In the genomic region with DNA sequence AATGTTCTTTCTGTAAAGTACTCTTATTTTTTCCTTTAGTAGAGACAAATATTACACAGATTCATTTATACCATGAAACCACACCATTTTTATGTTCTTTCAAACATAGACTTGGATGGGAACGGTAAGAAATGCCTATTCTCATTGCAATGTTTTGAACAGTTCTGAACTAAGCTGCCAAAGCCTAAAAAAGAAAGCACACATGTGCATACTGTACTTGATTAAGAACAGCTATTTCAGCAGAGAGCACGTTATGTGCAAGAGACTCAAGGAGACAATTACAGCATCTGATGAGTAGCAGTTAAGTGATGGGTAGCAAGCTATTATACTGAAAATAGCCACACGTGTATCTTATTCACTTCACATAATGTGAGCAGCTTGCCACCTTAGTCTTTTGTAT, we compare ENCODE assay signal across 27 mouse cellular contexts.
DNase-seq lines count a peak whose midpoint lies in the region; ATAC-seq and TF ChIP-seq lines count a peak whose summit lies in the region.
"Had no signal": no experiment of that assay in that cellular context is flagged by ENCODE, and none has a peak within 500 bp of the region (broad histone marks: within the 10 kb centered on the region; RNA-seq: fewer than 3 reads in every experiment).

No protein-coding gene starts in this region.

- 59% methylated on average over 3 of the region's 3 CpGs for WGBS in embryonic facial prominence, embryonic 14.5 days
- WGBS in embryonic facial prominence, embryonic 10.5 days, result 83% methylated on average over 3 of the region's 3 CpGs

- intact Hi-C loops in left cerebral cortex, adult 2 months (cut with DNase I), result loop anchor here (10.0 kb wide), 1 partner anchor 481 kb away; no protein-coding TSS in a partner anchor

- no peaks in the 10 kb centered on the region for H3K27me3 ChIP-seq in embryonic facial prominence, embryonic 14.5 days (replicated peaks; ENCODE audit: control insufficient read depth, insufficient read depth, low read length)
- no peaks in the 10 kb centered on the region for H3K27me3 ChIP-seq in embryonic facial prominence, embryonic 10.5 days (replicated peaks; ENCODE audit: low read depth, poor library complexity, severe bottlenecking)
- H3K27me3 ChIP-seq: embryonic facial prominence, embryonic 12.5 days; forebrain, embryonic 12.5 days; forebrain, embryonic 15.5 days; heart, embryonic 13.5 days had no signal

- TF ChIP-seq CTCF in left cerebral cortex, adult 2 months (IDR thresholded peaks at IDR 0.05), result no peak

- H3K4me2 ChIP-seq in embryonic facial prominence, embryonic 14.5 days (ENCODE audit: low read depth, low read length), result no peak overlapping the region
- H3K4me2 ChIP-seq: embryonic facial prominence, embryonic 12.5 days; forebrain, embryonic 12.5 days; forebrain, embryonic 15.5 days; heart, embryonic 13.5 days; hindbrain, embryonic 14.5 days had no signal

- H3K36me3 ChIP-seq in embryonic facial prominence, embryonic 14.5 days (ENCODE audit: control insufficient read depth, insufficient read depth, low read length), result no peaks in the 10 kb centered on the region
- no peaks in the 10 kb centered on the region for H3K36me3 ChIP-seq in embryonic facial prominence, embryonic 10.5 days (replicated peaks)
- H3K36me3 ChIP-seq: embryonic facial prominence, embryonic 12.5 days; forebrain, embryonic 12.5 days; forebrain, embryonic 15.5 days; heart, embryonic 10.5 days; heart, embryonic 13.5 days had no signal

- no peak overlapping the region for H3K9ac ChIP-seq in embryonic facial prominence, embryonic 14.5 days (ENCODE audit: low read depth, low read length)
- H3K9ac ChIP-seq: embryonic facial prominence, embryonic 12.5 days; forebrain, embryonic 12.5 days; forebrain, embryonic 15.5 days; heart, embryonic 13.5 days; hindbrain, embryonic 14.5 days had no signal

- no peak overlapping the region for H3K27ac ChIP-seq in embryonic facial prominence, embryonic 14.5 days (replicated peaks; ENCODE audit: low read depth, low read length)
- no peak overlapping the region for H3K27ac ChIP-seq in embryonic facial prominence, embryonic 10.5 days (replicated peaks)
- H3K27ac ChIP-seq in left cerebral cortex, adult 2 months, result no peak overlapping the region
- H3K27ac ChIP-seq: embryonic facial prominence, embryonic 12.5 days; forebrain, embryonic 12.5 days; forebrain, embryonic 15.5 days; heart, adult 2 months; heart, embryonic 10.5 days; heart, embryonic 13.5 days; hindbrain, embryonic 14.5 days; hindbrain, postnatal 0 days had no signal

- peaks cover 7% of the 10 kb centered on the region; the same call in 1 of the 2 replicates for H3K9me3 ChIP-seq in embryonic facial prominence, embryonic 14.5 days (ENCODE audit: control insufficient read depth, low read length)
- no peaks in the 10 kb centered on the region for H3K9me3 ChIP-seq in embryonic facial prominence, embryonic 10.5 days
- H3K9me3 ChIP-seq: embryonic facial prominence, embryonic 12.5 days; heart, embryonic 10.5 days had no signal

- ATAC-seq in embryonic facial prominence, embryonic 14.5 days (ENCODE audit: low read depth), result no peak
- ATAC-seq: activated CD4-positive, CD25-positive, alpha-beta regulatory T cell, adult 4 months; forebrain, embryonic 15.5 days; hindbrain, postnatal 0 days had no signal

- H3K4me1 ChIP-seq in embryonic facial prominence, embryonic 14.5 days (ENCODE audit: control insufficient read depth, insufficient read depth, low read length), result no peaks in the 10 kb centered on the region
- no peaks in the 10 kb centered on the region for H3K4me1 ChIP-seq in embryonic facial prominence, embryonic 10.5 days
- H3K4me1 ChIP-seq: embryonic facial prominence, embryonic 12.5 days; forebrain, embryonic 12.5 days; forebrain, embryonic 15.5 days; heart, embryonic 10.5 days; heart, embryonic 13.5 days had no signal

- peak; percentile 7 for DNase-seq in embryonic facial prominence, embryonic 14.5 days (ENCODE audit: low spot score)
- no peak for DNase-seq in embryonic facial prominence, embryonic 10.5 days (ENCODE audit: low spot score)
- peak; percentile 3 for DNase-seq in layer of hippocampus, adult 11-12 months (ENCODE audit: low spot score)
- DNase-seq in layer of hippocampus, adult 8-10 months (ENCODE audit: low spot score in 2 of 2), result no peak
- peak; percentile 4 to 32 for DNase-seq in left cerebral cortex, adult 9 months (ENCODE audit: low spot score in 2 of 2)
- no peak for DNase-seq in left cerebral cortex, adult 2 months (ENCODE audit: extremely low spot score in 1 of 2, low spot score in 2 of 2)
- DNase-seq in right cerebral cortex, adult 18-20 months, result peak; percentile 6
- DNase-seq in right cerebral cortex, postnatal 25 days, result no peak
- DNase-seq: adrenal gland, adult 8-10 months; adrenal gland, postnatal 25 days; cerebellum, adult 18-20 months; cerebellum, adult 9-10 months; cerebellum, postnatal 14 days; gastrocnemius, postnatal 10 days; gastrocnemius, postnatal 36 days; heart, adult 2 months; heart, postnatal 14 days; heart, postnatal 4 days had no signal

- H3K4me3 ChIP-seq in embryonic facial prominence, embryonic 14.5 days (ENCODE audit: low read depth, low read length), result no peak overlapping the region
- no peak overlapping the region for H3K4me3 ChIP-seq in embryonic facial prominence, embryonic 10.5 days
- no peak overlapping the region for H3K4me3 ChIP-seq in left cerebral cortex, adult 2 months
- H3K4me3 ChIP-seq: embryonic facial prominence, embryonic 12.5 days; erythroblast, embryonic 14.5 days; forebrain, embryonic 12.5 days; forebrain, embryonic 15.5 days; heart, adult 2 months; heart, embryonic 10.5 days; heart, embryonic 13.5 days had no signal

Comparison
In these comparisons a context has a peak if more than half of its experiments do, and no peak if none do; other contexts are left out.
1. DNase-seq: peak in embryonic facial prominence, embryonic 14.5 days (single experiment), layer of hippocampus, adult 11-12 months (single experiment), left cerebral cortex, adult 9 months (2 of 2) and right cerebral cortex, adult 18-20 months (single experiment); none in embryonic facial prominence, embryonic 10.5 days (single experiment), layer of hippocampus, adult 8-10 months (0 of 2), left cerebral cortex, adult 2 months (0 of 2) and right cerebral cortex, postnatal 25 days (single experiment).